Mouse (Mus musculus) large intestine, adult 2 months (tissue): Measurements from ENCODE around the gene Ndufaf4. TPM values are rescaled to one million over a fixed set of nuclear protein-coding genes. Genes with fewer than 3 reads are reported as not detected.
"Not testable (repeated sequence)": the region's sequence is repeated elsewhere in the genome, so short reads cannot be mapped to it uniquely, and the experiment has no call there.

Source experiments
- DNase-seq: peaks from one replicate; pipeline ENCODE4 v3.0.0-alpha.2; 2012; ENCODE audit warnings: low read depth, low spot score
- WGBS: fragments of 180-500 bp; shearing (Covaris S2); methylation state at CpG from one replicate; pipeline ENCODE4 v1.1.7; 2018; 5-methylcytosine and 5-hydroxymethylcytosine counted together
- polyA plus RNA-seq: library from polyadenylated mRNA; depleted of rRNA; stranded (reverse); fragments of >200 nt; gene quantifications from 2 replicates; pipeline ENCODE4 v1.2.3, GENCODE M21; 2012; rRNA removed

Ndufaf4 gene
- polyA plus RNA-seq, result 2.4 and 3.6 TPM in 2 replicates

DNA sequence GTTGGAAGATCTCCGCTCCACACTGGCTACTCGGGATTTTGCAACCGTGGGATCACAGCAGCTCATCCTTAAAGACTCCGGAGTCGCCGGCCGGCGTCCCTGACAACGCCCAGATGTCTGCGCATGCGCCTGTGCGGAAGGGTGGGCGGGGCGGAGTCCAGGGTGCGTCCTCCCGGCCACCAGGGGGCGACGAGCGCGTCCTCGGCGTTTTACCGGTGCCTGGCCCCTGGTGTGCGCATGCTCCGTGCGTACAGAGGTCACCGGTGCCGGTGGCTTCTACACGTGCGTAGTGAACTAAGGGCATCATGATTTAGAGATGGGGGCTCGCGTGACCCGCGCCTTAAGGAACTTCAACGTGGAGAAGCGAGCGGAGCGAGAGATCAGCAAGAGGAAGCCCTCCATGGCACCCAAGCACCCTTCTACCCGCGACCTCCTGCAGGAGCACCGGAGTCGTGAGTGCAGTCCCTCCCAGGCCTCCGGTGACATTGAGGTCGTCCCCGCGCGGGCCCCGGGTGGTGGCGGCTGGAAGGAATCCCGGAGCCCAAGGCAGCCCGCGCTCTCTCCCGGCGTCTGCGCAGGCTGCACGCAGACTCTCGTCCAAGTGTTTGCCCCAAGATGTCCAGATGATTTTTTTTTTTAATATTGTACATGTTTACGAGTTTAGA is at the start of gene Ndufaf4:
Gene Ndufaf4 (plus strand): TSS at position 233 of the 665 bp plus-strand sequence.
- under 1% methylated on average over 58 of the region's 58 CpGs for WGBS

DNA sequence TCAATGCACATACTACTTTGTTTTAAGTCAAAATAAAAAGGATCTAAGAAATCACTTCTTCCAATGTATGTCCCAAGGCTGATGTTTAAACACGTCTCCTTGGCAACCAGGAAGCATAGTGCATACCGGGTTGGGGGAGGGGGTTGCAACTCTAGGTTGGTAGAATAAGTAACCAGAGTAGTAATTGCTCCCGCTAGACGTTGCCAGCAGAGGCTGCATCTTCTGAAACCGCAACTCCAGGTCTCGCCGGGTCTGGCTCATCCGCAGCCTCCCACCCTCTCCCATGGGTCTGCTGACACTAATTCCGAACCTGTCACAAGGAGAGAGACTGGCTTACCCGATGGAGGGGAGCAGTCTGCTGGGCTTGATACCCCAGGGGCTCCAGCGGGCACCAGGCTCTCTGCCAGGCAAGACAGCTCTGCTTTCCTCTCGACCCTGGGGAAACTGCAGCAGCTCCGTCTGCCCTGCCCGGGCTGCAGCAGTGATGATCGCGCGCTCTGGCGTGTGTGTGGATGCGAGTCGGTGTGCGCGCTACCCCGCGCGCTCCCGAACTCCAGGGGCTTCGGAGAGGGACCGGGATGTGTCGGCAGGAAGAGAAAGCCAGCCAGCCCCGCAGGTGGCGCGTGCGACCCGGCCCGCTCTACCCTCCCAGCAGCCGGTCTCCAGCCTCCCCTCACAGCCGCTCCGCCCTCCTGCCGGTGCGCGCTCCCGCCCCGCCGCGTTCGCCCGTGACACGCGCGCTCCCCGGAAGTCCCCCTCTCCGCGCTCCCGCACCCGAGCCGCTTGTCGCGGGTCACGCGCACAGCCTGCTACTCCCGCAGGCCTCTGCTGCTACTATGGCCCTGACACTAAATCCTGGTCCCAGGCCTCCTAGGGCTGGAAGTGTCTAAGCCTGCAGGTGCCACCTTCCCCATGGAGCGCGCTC is 47.2 kb upstream of the Ndufaf4 start, which contains the start of gene Klhl32:
Gene Klhl32 (minus strand): TSS at position 724 of the 925 bp plus-strand sequence.
- no peak for DNase-seq
- WGBS, result under 1% methylated on average over 61 of the region's 63 CpGs

More for the DNA sequence above, at the start of gene Ndufaf4:
- DNase-seq, result peak; percentile 76

DNA sequence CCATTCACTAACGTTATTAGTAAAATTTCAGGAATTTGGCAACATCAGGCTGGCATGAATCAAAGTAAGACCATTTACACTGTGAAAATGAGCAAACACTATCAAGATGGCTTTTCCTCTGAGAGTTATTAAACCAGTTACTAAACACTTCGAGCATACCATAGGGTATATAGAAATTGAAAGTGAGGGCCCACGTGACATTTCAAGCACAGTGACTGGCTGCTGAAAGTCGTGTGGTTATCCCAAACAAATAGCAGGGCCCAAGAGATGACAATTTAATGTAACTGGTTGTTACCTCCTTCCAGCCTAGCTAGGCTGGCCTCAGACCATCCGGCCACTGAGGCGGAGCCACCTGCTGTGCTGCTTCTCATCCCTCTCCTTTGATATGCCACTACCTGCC is 32.2 kb upstream of the Ndufaf4 start:
- WGBS, result 36% methylated on average over 6 of the region's 6 CpGs

DNA sequence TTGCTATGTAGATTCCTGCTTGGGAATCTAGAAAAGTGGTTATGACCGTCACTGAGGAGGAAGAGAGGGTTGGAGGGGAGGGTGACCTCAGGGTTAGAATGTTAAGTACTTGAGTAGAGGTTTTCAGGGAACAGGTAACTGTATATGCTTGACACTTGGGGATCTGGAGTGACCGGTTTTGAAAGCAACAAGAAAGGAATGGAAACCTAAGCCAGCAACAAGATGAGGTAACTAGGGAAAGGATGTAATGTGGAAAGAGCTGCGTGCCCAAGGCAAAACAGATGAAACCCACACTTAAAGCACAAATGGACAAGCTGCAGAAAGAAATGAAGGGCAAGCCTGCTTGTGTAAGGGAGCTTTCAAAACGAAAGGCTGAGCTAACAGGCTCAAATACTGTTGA is 28.7 kb upstream of the Ndufaf4 start:
- WGBS, result 41% methylated on average over 4 of the region's 4 CpGs
- no peak for DNase-seq

More for the DNA sequence above, 32.2 kb upstream of the Ndufaf4 start:
- no peak for DNase-seq

DNA sequence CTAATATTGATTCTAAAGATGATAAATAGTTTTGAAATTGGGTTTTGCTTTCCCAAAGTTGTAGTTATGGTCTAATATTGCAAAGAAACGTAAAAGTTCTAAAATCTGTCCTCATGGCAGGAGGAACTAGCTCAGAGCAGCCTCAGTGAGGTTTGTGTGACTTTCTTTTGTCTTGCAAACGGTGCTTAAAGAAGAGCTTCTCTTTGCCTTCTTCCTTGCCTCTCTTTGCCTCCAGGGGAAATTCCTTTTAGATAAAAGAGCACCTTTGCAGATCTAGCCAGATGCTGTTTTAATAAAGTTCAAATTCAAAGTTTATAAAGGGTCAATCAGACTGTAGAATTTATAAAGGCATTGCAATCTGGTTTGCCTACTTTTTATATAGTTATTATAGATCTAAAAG is 8.5 kb upstream of the Ndufaf4 start:
- DNase-seq, result not testable (repeated sequence)
- WGBS, result 35% methylated on average over 2 of the region's 2 CpGs

DNA sequence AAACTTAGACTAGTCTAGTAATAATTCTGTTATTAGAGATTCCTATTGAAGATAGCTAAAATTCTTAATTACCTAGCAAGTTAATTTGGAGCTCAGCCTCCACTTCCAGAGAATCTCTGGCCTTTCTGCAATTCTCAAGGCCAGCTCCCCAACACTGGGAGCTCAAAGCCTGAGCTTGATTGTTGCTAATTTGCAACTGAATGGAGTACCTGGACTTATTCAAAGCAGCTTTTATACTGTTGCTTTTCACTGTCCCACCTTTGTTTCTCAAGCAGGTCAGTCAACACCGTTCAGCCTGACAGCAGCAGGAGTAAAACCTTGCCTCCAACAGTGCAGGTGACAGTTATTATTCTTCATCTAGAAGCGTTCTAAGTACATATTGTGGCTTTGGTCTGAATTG is 5.6 kb upstream of the Ndufaf4 start:
- 79% methylated on average over 2 of the region's 2 CpGs for WGBS
- DNase-seq, result not testable (repeated sequence)

DNA sequence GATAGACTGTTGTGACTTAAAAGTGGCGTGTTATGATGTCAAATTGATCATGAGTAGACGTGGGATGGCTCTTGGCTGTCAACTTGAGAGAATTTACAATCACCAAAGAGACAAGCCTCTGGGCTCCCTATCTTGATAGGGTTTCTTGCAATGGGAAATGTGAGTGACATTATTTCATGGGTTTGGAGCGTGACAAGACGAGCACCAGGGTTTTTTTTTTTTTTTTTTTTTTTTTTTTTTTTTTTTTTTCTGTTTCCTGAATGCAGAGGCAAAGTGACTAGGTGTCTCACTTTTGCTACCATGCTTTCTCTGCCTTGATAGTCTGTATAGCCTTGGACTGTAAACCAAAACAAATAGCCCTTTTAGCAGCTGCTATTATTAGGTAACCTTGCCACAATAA is 3.3 kb upstream of the Ndufaf4 start:
- 63% methylated on average over 4 of the region's 4 CpGs for WGBS
- DNase-seq, result no peak

DNA sequence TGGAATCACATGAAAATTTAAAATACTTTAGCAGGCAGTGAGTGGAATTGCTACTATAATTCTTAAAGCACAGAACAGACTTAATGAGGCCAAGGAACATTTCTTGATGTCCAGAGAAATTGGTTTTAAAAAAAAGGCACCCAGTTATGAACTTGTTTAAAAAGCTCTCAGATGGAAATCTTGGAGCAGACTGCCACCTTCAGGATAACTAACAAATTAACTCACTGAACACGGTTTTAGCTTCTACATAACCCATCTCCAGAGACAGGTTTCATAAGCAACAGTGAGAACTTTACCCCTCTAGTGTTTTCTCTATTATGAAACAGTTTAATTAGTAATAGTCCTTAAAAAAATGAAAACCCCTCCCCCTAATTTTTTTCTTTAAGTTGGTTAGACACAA is 1.1 kb upstream of the Ndufaf4 start:
- DNase-seq, result peak; percentile 27
- 0% methylated on average over 1 of the region's 1 CpGs for WGBS

DNA sequence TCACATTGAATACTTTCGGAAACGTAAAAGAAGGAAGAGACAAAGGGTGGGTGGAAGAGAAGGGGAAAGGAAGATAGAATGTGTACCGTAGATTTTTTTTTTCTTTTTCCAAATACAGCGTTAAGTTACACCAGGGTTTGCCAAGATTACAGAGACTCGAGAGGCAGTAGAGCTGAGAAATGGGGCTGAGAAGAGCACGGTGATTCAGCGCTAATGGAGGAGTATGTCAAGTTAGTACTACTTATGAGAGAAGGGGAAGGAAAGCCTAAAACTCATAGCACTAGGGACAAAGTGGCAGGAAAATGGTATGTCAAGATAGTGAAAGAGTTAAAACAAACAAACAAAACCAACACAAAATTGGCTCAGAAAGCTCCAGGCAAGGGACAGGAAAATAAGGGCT is 532 bp upstream of the Ndufaf4 start:
- DNase-seq, result no peak
- 10% methylated on average over 7 of the region's 7 CpGs for WGBS

DNA sequence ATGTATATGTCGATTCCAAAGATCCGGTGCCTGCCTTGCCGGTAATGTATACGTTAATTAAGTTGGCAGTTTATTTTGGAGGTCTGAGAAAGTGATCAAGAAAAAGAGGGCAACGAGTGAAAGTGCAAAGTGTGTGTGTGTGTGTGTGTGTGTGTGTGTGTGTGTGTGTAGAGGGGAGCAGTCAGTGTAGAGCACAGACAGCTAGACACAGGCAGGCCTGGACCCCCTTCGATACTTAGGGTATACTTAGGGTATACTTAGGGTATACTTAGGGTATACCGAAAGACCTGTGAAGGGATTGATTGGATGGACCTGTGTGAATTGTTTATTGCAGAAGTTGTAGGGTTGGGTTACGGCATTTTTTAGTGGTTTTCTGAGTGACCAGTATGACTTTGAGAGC is 753 bp downstream of the Ndufaf4 start:
- 10% methylated on average over 8 of the region's 8 CpGs for WGBS
- no peak for DNase-seq

DNA sequence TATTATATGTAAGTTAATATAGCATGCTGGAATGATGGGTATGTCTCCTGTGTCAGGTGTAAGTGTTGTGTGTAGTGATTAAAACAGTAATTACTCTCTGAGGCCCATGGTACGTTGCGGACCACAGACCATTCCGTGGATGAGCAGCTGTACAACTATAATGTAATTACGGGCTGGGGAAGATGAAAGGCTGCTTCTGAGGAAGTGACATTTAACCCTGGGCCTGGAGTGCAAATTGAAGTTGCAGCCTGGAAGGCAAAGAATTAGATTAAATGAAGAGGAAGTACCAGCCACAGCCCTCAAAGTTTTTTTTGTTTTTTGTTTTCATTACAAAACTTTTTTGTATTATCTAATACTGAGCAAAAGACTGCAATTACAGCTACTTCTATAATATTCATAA is 1.3 kb downstream of the Ndufaf4 start:
- WGBS, result 18% methylated on average over 4 of the region's 4 CpGs
- DNase-seq, result no peak

DNA sequence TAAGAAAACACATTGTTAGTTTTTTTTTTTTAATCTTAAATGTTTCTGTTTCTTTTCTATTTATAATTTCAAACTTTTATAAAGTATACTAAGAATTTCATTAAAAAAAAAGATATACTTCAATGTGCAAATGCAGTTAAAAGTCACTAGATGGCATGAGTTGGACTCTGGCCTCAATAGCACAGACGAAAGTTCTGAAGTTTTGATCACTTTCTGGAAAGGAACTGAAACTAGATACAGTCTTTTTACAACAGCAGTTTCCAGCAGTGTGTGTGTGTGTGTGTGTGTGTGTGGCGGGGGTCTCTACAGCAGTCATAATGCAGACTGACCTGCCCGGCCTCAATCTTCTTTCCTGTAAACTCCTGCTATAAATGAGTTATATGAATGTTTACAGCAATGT is 9.9 kb downstream of the Ndufaf4 start:
- 39% methylated on average over 3 of the region's 3 CpGs for WGBS

DNA sequence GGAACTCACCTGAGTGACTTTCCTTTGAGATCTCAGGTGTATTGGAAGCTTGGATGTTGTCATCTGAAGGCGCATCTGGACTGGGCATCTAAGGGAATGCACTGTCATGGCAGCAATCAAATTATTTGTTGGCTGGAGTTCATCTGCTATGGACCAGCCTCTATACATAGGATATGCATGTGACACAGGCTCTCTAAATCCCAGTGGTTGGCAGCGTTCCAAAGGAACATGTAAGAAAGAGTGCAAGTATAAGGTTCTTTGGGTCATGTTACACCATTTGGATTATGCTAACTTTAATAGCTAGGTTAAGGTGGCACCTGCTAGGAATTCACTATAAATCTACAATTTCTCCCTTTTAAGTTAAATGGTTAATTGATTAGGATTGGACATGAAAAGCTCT is 17.7 kb downstream of the Ndufaf4 start:
- WGBS, result 88% methylated on average over 2 of the region's 2 CpGs
- no peak for DNase-seq

More for the DNA sequence above, 9.9 kb downstream of the Ndufaf4 start:
- no peak for DNase-seq

DNA sequence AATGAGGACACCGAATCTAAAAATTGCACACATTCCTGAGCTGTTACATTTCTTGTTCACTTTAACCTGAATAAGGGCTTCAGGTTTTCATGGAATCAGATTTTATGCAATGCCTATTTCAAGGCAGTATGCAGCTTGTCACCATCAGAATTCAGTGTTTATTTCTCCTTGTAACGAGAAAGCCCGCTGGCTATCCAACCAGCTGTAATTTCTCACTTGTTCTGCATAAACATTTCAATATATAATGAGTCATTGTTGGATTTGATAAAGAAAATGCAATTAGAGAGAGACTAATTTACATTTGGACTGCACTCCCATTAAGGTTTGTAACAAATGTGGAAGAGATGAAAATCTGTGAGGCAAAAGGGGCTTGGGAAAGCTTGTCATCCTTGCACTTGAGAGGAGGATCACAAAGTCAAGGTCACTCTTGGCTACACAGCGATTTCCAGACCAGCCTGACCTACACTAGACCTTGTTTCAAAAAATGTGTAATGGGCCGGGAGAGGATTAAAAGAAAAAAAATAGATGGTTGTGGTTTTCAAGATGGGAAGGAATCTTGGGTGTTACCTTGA is 22.2 kb downstream of the Ndufaf4 start:
- no peak for DNase-seq
- WGBS, result 68% methylated on average over 5 of the region's 5 CpGs

DNA sequence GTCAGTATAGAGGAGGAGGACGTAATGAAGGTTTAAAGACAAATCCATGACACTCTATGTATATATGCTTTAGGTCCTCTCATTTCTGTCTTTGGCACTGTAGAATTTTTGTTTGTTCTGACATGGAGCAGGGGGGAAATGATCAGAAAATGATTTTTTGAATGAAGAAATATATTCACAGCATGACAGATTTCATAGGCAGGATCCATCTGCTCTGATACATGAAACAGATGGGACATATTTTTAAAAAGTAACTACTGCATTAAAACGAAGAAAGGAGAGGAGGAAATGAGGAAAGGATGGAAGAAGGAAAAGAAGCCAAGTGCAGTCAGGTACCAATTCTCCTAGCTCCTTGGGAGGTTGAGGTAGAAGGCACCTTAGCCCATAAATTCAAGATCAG is 26.8 kb downstream of the Ndufaf4 start:
- WGBS, result 70% methylated on average over 2 of the region's 2 CpGs
- no peak for DNase-seq

DNA sequence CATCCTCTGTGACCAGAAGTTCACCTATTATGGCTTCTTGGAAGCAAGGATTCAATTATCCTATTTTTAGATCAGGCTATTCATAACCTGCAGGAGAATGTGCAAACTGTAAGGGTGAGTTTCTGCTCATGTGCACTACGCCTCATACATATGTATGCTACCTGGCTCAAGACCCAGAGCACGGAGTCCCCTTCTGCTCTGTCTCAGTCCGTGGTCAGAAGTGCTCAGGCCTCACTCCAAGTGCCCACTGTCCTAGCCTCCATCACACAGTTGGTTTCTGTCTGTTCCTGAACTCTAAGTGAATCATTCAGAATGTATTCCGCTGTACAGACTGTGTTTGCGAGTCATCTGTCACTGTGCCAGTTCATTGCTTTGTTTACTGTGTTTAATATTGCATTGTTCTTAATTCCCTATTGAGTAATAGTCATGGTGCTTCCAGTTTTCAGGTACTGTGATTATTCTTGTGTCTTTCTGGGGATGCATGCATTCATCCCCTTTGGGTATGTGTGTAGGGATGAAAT is 30.4 kb downstream of the Ndufaf4 start:
- WGBS, result 69% methylated on average over 5 of the region's 5 CpGs

DNA sequence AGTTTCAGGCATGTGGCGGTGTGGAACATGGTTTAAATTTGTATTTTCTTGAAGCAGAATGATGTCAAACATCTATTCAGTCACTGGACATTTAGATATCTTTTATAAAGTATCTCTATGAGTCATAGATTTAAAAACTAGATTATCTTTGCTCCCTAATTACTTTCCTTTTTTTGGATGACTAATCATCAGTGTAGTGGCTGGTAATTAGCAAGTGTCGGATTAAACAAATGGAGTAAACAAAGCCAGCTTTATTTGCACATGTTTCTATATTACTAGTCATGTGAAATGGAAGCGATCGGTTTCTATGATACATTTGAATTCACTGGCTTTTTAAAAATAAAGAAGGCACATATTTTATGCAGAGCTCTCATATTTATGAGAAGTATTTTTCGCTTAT is 31.0 kb downstream of the Ndufaf4 start:
- 79% methylated on average over 5 of the region's 5 CpGs for WGBS
- DNase-seq, result no peak

More for the DNA sequence above, 30.4 kb downstream of the Ndufaf4 start:
- DNase-seq, result no peak

DNA sequence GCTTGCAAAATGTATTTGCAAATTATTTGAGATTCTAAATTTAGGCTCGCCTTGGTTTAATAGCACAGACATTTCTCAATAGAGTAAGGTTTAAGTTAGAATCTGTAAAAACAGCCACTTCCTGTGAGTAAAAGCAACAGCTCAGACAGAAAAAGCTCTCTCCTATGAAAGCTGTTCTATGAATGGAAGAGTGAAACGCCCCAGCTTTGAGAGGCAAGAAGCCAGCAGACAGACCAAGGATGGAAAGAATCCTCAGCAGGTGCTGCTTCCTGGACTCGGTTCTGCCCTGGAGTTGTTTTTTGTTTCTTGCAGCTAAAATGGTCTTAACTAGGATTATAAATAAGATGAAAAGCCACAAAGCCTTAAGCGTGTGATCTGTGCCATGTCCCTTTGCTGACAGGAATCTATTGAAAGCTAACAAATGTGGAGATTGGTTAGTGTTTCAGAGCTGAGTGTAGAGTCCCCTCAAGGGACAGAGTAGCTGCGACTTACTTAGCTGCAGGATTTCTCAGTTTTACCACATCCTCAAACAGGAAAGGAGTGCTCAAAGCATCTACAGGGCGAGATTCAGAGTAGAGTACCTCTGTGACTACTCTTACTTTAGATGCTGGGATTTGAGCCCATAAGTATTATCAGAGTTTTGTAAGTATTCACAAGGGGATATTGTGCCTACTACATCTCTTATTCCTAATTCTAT is 45.0 kb downstream of the Ndufaf4 start:
- WGBS, result 51% methylated on average over 6 of the region's 6 CpGs
- no peak for DNase-seq
